In genomic region chr11:58042861-58043431, GRCm38 (mm10) we compare ENCODE assay signal across 27 mouse cellular contexts. TPM values are rescaled to one million over a fixed set of nuclear protein-coding genes. Genes with fewer than 3 reads are reported as not detected.
DNase-seq lines count a peak whose midpoint lies in the region; ATAC-seq lines count a peak whose summit lies in the region.
"Had no signal": no experiment of that assay in that cellular context is flagged by ENCODE, and none has a peak within 500 bp of the region (broad histone marks: within the 10 kb centered on the region; RNA-seq: fewer than 3 reads in every experiment).

No protein-coding gene starts in this region.

- no peaks in the 10 kb centered on the region for H3K27me3 ChIP-seq in liver, embryonic 12.5 days (replicated peaks)
- H3K27me3 ChIP-seq in liver, embryonic 11.5 days (replicated peaks; ENCODE audit: control insufficient read depth, insufficient read depth, low read length): no peaks in the 10 kb centered on the region
- H3K27me3 ChIP-seq in forebrain, embryonic 11.5 days (ENCODE audit: control insufficient read depth, insufficient read depth, low read length): no peaks in the 10 kb centered on the region
- H3K27me3 ChIP-seq: embryonic facial prominence, embryonic 12.5 days; embryonic facial prominence, embryonic 15.5 days; forebrain, embryonic 12.5 days; forebrain, embryonic 15.5 days; heart, embryonic 12.5 days; hindbrain, embryonic 12.5 days; hindbrain, embryonic 15.5 days; Patski had no signal

- WGBS in liver, embryonic 12.5 days (ENCODE audit: insufficient replicate concordance): 85% methylated on average over 5 of the region's 5 CpGs
- 89% methylated on average over 5 of the region's 5 CpGs for WGBS in liver, embryonic 11.5 days
- WGBS in forebrain, embryonic 11.5 days: 95% methylated on average over 5 of the region's 5 CpGs

- no peak overlapping the region for H3K9ac ChIP-seq in liver, embryonic 12.5 days
- H3K9ac ChIP-seq in liver, embryonic 11.5 days (ENCODE audit: low read depth, low read length): no peak overlapping the region
- H3K9ac ChIP-seq in forebrain, embryonic 11.5 days (ENCODE audit: low read length): no peak overlapping the region
- H3K9ac ChIP-seq: embryonic facial prominence, embryonic 12.5 days; embryonic facial prominence, embryonic 15.5 days; forebrain, embryonic 12.5 days; forebrain, embryonic 15.5 days; heart, embryonic 12.5 days; hindbrain, embryonic 12.5 days; hindbrain, embryonic 15.5 days had no signal

- DNase-seq in adrenal gland, adult 2 months: peak; percentile 44
- no peak for DNase-seq in adrenal gland, adult 18-20 months (ENCODE audit: low spot score in 2 of 2)
- DNase-seq in liver, embryonic 11.5 days (ENCODE audit: low spot score): no peak
- DNase-seq in 416B (ENCODE audit: low read depth): peak; percentile 55
- no peak for DNase-seq in forebrain, embryonic 11.5 days (ENCODE audit: low spot score)
- DNase-seq: cerebellum, adult 18-20 months; cerebellum, adult 9-10 months; cerebellum, postnatal 25 days; gastrocnemius, postnatal 25 days; heart, adult 18-20 months; heart, postnatal 14 days; kidney, adult 2 months had no signal

- H3K9me3 ChIP-seq in liver, embryonic 12.5 days (replicated peaks): no peaks in the 10 kb centered on the region
- no peaks in the 10 kb centered on the region for H3K9me3 ChIP-seq in liver, embryonic 11.5 days (ENCODE audit: control insufficient read depth, low read length)
- H3K9me3 ChIP-seq in forebrain, embryonic 11.5 days (ENCODE audit: control insufficient read depth, low read length): no peaks in the 10 kb centered on the region
- H3K9me3 ChIP-seq: embryonic facial prominence, embryonic 12.5 days; embryonic facial prominence, embryonic 15.5 days; forebrain, embryonic 12.5 days; forebrain, embryonic 15.5 days; heart, embryonic 12.5 days; hindbrain, embryonic 12.5 days; hindbrain, embryonic 15.5 days had no signal

- H3K4me3 ChIP-seq in liver, embryonic 12.5 days: no peak overlapping the region
- no peak overlapping the region for H3K4me3 ChIP-seq in liver, embryonic 11.5 days (ENCODE audit: low read depth, low read length)
- no peak overlapping the region for H3K4me3 ChIP-seq in forebrain, embryonic 11.5 days (ENCODE audit: low read depth, low read length)
- H3K4me3 ChIP-seq: embryonic facial prominence, embryonic 12.5 days; embryonic facial prominence, embryonic 15.5 days; forebrain, embryonic 12.5 days; forebrain, embryonic 15.5 days; heart, embryonic 12.5 days; hindbrain, embryonic 12.5 days; hindbrain, embryonic 15.5 days had no signal

- H3K4me2 ChIP-seq in liver, embryonic 12.5 days: no peak overlapping the region
- no peak overlapping the region for H3K4me2 ChIP-seq in liver, embryonic 11.5 days
- H3K4me2 ChIP-seq in forebrain, embryonic 11.5 days (ENCODE audit: low read depth, low read length, severe bottlenecking): no peak overlapping the region
- H3K4me2 ChIP-seq: embryonic facial prominence, embryonic 12.5 days; embryonic facial prominence, embryonic 15.5 days; forebrain, embryonic 12.5 days; forebrain, embryonic 15.5 days; heart, embryonic 12.5 days; hindbrain, embryonic 12.5 days; hindbrain, embryonic 15.5 days had no signal

- H3K36me3 ChIP-seq in liver, embryonic 12.5 days: peaks cover 82% of the 10 kb centered on the region
- H3K36me3 ChIP-seq in liver, embryonic 11.5 days (ENCODE audit: control insufficient read depth, insufficient read depth, low read length): peaks cover 18% of the 10 kb centered on the region
- H3K36me3 ChIP-seq in forebrain, embryonic 11.5 days (ENCODE audit: control insufficient read depth, insufficient read depth, low read length): no peaks in the 10 kb centered on the region; the same call in 1 of the 2 replicates

- ATAC-seq in liver, embryonic 12.5 days: no peak
- no peak for ATAC-seq in liver, embryonic 11.5 days (replicated peaks; ENCODE audit: low FRiP score)
- ATAC-seq in forebrain, embryonic 11.5 days (replicated peaks; ENCODE audit: low FRiP score): no peak
- ATAC-seq: forebrain, embryonic 15.5 days; intestine, postnatal 0 days; Patski had no signal

- H3K4me1 ChIP-seq in liver, embryonic 12.5 days: peaks cover 37% of the 10 kb centered on the region
- H3K4me1 ChIP-seq in liver, embryonic 11.5 days (replicated peaks; ENCODE audit: control insufficient read depth, insufficient read depth, low read length): peaks cover 4% of the 10 kb centered on the region; the same call in 1 of the 2 replicates
- no peaks in the 10 kb centered on the region for H3K4me1 ChIP-seq in forebrain, embryonic 11.5 days (replicated peaks; ENCODE audit: control insufficient read depth, insufficient read depth, low read length)
- H3K4me1 ChIP-seq: embryonic facial prominence, embryonic 12.5 days; embryonic facial prominence, embryonic 15.5 days; forebrain, embryonic 15.5 days; hindbrain, embryonic 12.5 days; hindbrain, embryonic 15.5 days had no signal

- peak overlapping the region; percentile 7; the same call in 1 of the 2 replicates for H3K27ac ChIP-seq in liver, embryonic 12.5 days
- H3K27ac ChIP-seq in liver, embryonic 11.5 days (ENCODE audit: low read depth, low read length): no peak overlapping the region
- H3K27ac ChIP-seq in forebrain, embryonic 11.5 days (ENCODE audit: low read depth, low read length): no peak overlapping the region
- H3K27ac ChIP-seq: embryonic facial prominence, embryonic 12.5 days; embryonic facial prominence, embryonic 15.5 days; forebrain, embryonic 12.5 days; forebrain, embryonic 15.5 days; hindbrain, embryonic 12.5 days; hindbrain, embryonic 15.5 days had no signal

RNA-seq across cellular contexts. Expression of gene Larp1, which starts 34.1 kb away (rescaled TPM):
- 100 to 1,000 TPM in 1 of 2 experiments, 10 to 100 TPM in 1; 75.1 to 137 TPM for total RNA-seq in adrenal gland, adult 2 months (2021)
- 34.1 and 39.8 TPM in 2 replicates for polyA plus RNA-seq in adrenal gland, adult 2 months (2012; rRNA removed)
- 100 to 1,000 TPM in 1 of 2 experiments, 10 to 100 TPM in 1; 85.2 to 122 TPM for total RNA-seq in adrenal gland, adult 18-20 months (2021)
- 41.6 and 42.4 TPM in 2 replicates for polyA plus RNA-seq in liver, embryonic 12.5 days (2016; fragmentation: Nextera tagmentation; extraction: Ambion mirVana)
- polyA plus RNA-seq in liver, embryonic 11.5 days (2014; fragmentation: Nextera tagmentation; extraction: Ambion mirVana): 37.2 and 43.0 TPM in 2 replicates
- 20.5 and 22.3 TPM in 2 replicates for polyA plus RNA-seq in forebrain, embryonic 11.5 days (2014; fragmentation: Nextera tagmentation; extraction: Ambion mirVana)

RNA-seq across cellular contexts. Expression of gene Gm12248, which starts 50.0 kb away (rescaled TPM):
- 1 to 10 TPM in 1 of 2 experiments, not detected in 1; 3.9 TPM for total RNA-seq in adrenal gland, adult 2 months (2021)
- 2.9 and 4.4 TPM in 2 replicates for polyA plus RNA-seq in adrenal gland, adult 2 months (2012; rRNA removed)
- under 1 TPM; 0.19 to 0.27 TPM for total RNA-seq in adrenal gland, adult 18-20 months (2021)
- not detected in 2 replicates for polyA plus RNA-seq in liver, embryonic 12.5 days (2016; fragmentation: Nextera tagmentation; extraction: Ambion mirVana)
- not detected in 2 replicates for polyA plus RNA-seq in liver, embryonic 11.5 days (2014; fragmentation: Nextera tagmentation; extraction: Ambion mirVana)
- polyA plus RNA-seq in forebrain, embryonic 11.5 days (2014; fragmentation: Nextera tagmentation; extraction: Ambion mirVana): not detected in 2 replicates
- total RNA-seq: common myeloid progenitor, adult 5-6 weeks; gastrocnemius, adult 8-10 months; gastrocnemius, postnatal 25 days; heart, adult 18-20 months; heart, postnatal 14 days; hematopoietic stem cell, adult 5-6 weeks had no signal
- polyA plus RNA-seq: embryonic facial prominence, embryonic 12.5 days; embryonic facial prominence, embryonic 15.5 days; forebrain, embryonic 12.5 days; forebrain, embryonic 15.5 days; heart, embryonic 12.5 days; heart, embryonic 16.5 days; intestine, embryonic 14.5 days; intestine, postnatal 0 days; Patski had no signal

Comparison
In these comparisons a context has a peak if more than half of its experiments do, and no peak if none do; other contexts are left out.
1. DNase-seq: peak in adrenal gland, adult 2 months (single experiment) and 416B (single experiment); none in adrenal gland, adult 18-20 months (0 of 2), liver, embryonic 11.5 days (single experiment) and forebrain, embryonic 11.5 days (single experiment).